Mouse (Mus musculus): ENCODE results near the gene Capzb.

GRCm38 (mm10) chr4:139274573-139274972 lies 81.9 kb downstream of the Capzb start:
- TF ChIP-seq POLR2A (IDR thresholded peaks at IDR 0.05; ENCODE audit: borderline replicate concordance, extremely low read depth, insufficient read depth, insufficient read length, poor library complexity, severe bottlenecking) = no peak
- TF ChIP-seq CTCF (IDR thresholded peaks at IDR 0.05; ENCODE audit: borderline replicate concordance, extremely low read depth, insufficient read depth, insufficient read length) = no peak

Data from brain, embryonic 14.5 days (tissue).